Mouse (Mus musculus): ENCODE data around the gene Zfp618.

Zfp618 gene

GRCm38 (mm10) chr4:63155596-63155995, 190.2 kb downstream of the Zfp618 start:
- no peak for DNase-seq (ENCODE audit: extremely low spot score, low spot score)

- no peak for DNase-seq (ENCODE audit: extremely low spot score, low spot score)
These were observed 191.6 kb downstream of the Zfp618 start for GRCm38 (mm10) chr4:63156726-63157634.

GRCm38 (mm10) chr4:63158192-63158591, 192.8 kb downstream of the Zfp618 start:
- DNase-seq (ENCODE audit: extremely low spot score, low spot score): no peak

- DNase-seq (ENCODE audit: extremely low spot score, low spot score): peak; percentile 83
These were observed 193.7 kb downstream of the Zfp618 start for GRCm38 (mm10) chr4:63158961-63159592.

- no peak for DNase-seq (ENCODE audit: extremely low spot score, low spot score)
These were observed 200.3 kb downstream of the Zfp618 start for GRCm38 (mm10) chr4:63165636-63166035.

GRCm38 (mm10) chr4:63166323-63166722, 200.9 kb downstream of the Zfp618 start:
- no peak for DNase-seq (ENCODE audit: extremely low spot score, low spot score)

DNA sequence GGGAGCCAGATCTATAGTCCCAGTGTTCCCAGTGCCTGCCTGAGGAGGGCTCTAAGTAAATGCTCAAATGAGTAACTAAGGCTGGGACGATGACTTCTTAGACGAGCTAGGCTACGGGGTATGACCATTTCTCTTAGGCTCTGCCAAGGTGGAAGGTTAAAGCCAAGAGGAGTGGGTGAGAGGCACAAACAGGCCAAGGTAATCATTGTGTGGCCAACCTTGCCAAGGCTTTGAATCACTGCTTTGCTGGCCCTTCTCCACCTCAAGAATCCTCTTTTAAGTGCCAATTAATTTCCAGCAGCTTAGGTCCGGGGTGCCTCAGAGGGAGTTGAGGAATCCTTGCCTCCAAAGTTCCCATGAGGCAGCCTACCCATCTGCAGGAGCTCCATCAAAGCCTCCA, 204.7 kb downstream of the Zfp618 start:
- DNase-seq (ENCODE audit: extremely low spot score, low spot score): no peak

GRCm38 (mm10) chr4:63171122-63171521, 205.7 kb downstream of the Zfp618 start:
- no peak for DNase-seq (ENCODE audit: extremely low spot score, low spot score)

GRCm38 (mm10) chr4:63171969-63172685, 206.8 kb downstream of the Zfp618 start, which contains the start of gene Kif12:
TSS of gene Kif12 (minus strand) at chr4:63172131.
- DNase-seq (ENCODE audit: extremely low spot score, low spot score): no peak

- DNase-seq (ENCODE audit: extremely low spot score, low spot score): peak; percentile 55
These were observed 216.2 kb downstream of the Zfp618 start for GRCm38 (mm10) chr4:63181556-63181955.

DNA sequence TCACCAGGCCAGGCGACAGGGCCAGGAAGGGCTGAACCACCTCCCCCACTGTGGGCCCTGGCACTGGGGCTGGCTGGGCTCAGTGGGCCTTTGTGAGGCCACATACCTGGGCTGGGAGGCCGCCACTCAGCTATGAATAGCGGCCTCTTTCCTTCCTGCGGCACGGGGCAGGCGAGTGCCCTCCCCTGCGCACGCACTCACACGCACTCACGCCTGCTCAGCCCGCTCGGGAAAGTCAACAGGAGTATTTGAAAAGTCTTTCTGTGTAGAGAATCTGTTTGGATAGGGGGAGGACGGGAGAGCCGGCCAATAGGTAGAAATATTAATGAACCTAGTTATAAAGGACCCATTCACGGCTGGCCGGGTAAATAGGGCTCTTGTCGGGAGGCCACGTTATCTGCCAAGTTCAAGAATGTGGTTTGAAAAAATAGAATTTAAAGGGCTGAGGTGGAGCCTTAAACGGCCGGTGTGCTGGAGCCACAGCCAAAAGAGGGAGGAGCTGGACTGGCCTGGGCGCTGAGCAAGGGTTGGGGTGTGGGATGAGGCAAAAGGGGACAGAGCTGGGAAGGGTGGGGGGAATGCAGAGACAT, 221.0 kb downstream of the Zfp618 start:
- DNase-seq (ENCODE audit: extremely low spot score, low spot score): no peak

Measured in neural tube, embryonic 10.5 days (tissue).